Mouse (Mus musculus) lung, adult 2 months (tissue): Measurements from ENCODE around the gene N4bp2l2.

Experiments
- CTCF ChIP-seq: fragments of 200-500 bp; IDR thresholded peaks from 2 replicates; pipeline ENCODE4 v1.5.1; 2011; ENCODE audit warnings: mild to moderate bottlenecking, low read length, control low read depth; ENCODE audit not compliant: insufficient read depth
- POLR2A ChIP-seq: fragments of 200-500 bp; IDR thresholded peaks from 2 replicates; pipeline ENCODE4 v1.6.1; 2011; ENCODE audit warnings: low read depth, mild to moderate bottlenecking, control low read depth, low read length, borderline replicate concordance; ENCODE audit errors: extremely low read depth

DNA sequence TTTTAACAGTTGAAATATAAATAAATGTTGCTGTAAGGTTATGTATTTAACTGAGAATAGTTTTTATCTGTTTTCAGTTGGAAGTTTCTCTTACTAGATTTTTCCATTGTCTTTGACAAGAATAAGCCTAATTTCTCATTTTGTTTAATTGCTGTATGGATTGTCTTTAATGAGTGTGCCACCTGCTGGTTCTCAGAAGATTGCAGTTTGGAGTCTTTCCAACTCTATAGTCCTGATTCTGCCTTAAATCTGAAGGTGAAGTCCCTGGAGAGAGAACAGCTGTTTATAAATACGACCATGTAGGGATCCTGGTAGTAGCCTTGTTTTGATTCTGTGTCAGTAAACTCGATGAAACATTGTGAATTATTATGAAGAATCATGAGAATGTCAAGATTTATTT, 36.7 kb upstream of the N4bp2l2 start:
- no peak for TF ChIP-seq POLR2A
- TF ChIP-seq CTCF = no peak
